Mouse (Mus musculus) 416B (cell line): ENCODE results near the gene Mdc1.

Source experiments
- DNase-seq: peaks from one replicate; pipeline ENCODE4 v3.0.0; 2011; ENCODE audit warnings: low read depth

Mdc1 gene

DNA sequence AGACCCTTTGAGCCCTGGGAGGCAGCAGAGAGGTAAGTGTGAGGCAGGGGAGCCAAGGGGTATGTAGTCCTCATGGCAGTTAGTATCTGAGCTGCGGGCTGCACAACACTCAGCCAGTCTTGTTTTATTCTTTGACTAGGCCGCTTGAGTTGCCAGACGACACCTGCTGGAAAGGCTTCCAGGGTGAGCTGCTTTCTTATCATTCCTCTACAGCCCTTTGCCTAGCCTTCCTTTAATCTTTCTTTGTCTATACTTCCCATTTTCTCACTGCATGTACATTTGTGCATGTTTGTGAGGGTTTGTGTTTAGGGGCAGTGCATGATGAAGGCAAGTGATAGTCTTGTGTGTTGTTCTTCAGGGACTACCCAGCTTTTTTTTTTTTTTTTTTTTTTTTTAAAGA is 9.7 kb downstream of the Mdc1 start:
- DNase-seq = no peak

DNA sequence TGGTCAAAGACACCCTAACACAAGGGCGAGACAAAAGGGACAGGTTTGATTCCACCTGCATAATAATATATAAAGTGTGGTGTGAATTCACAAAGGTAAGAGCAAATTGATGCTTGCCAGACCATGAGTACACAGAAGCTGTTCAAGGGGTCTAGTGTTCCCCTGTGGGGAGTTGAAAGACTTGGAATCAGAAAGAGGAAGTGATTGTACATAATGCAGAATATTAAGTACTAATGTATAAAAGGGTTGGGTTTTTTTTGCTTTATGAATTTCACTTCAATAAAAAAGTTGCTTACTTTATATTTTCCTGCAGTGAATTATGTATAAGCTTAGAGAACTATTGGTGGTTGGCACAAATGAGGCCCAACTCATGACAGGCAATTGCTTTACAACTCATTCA is 18.1 kb downstream of the Mdc1 start:
- DNase-seq = no peak

DNA sequence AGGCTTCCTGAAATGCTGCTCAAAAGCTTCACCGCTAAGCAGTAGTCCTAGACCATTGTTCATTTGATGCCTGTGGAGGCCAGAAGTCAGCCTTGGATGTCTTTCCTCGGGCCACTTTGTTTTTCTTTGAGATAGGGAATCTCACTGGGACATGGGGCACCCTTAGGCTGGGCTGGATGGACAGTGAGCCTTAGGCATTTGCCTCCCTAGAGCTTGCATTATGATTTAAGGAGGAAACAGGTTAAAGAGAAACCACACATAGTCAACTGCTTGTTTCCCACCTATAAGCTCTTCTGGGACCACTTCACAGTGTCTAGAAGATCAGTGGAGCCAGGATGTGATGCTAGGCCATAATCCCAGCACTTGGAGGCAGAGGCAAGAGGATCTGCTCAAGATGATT is 18.5 kb downstream of the Mdc1 start:
- DNase-seq = no peak

DNA sequence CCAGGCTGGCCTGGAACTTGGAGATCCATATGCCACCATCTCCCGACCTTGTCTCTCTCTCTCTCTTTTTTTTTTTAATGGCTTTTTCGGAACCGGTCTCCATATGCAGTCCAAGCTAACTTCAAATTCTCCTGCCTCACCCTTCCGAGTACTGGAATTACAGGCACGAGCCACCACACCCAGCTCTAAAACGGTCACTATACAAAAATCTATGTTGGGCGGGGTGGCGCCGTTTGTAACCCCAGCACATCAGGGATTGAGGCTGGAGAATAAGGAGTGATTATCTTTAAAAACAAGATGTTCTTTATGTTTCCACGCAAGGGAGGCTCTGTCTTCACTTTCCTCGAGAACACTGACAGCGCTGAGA is 19.5 kb downstream of the Mdc1 start:
- DNase-seq = no peak

DNA sequence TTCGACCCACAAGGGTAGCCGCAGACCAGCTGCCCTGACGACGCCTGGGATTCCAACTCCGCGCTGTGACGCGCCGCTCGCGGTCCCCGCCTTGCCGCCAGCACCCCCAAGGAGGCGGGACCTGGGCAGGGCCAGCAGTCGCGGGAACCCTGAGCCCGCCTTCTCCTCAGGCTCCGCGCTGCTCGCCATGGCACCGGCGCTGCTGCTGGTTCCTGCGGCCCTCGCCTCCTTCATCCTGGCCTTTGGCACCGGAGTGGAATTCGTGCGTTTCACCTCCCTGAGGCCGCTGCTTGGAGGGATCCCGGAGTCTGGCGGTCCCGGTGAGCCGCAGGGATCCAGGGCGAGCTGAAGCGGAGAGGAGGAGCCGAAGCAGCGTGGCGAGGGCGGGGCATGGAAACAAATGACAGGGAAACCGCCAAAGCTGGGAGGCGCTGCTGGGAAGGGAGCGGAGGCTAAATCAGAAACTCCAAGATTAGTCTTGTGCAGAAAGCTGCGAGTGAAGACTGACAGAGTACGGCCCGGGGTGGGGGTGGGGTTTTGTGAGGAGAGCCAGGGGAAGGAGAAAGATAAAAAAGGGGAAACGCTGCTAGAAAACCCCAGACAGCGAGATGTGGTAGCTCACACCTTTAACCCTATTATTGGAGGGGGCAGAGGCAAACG is 20.0 kb downstream of the Mdc1 start, which contains the start of gene Nrm:
TSS of gene Nrm (plus strand) at position 121 of the 660 bp plus-strand sequence.
- DNase-seq = peak; percentile 94

DNA sequence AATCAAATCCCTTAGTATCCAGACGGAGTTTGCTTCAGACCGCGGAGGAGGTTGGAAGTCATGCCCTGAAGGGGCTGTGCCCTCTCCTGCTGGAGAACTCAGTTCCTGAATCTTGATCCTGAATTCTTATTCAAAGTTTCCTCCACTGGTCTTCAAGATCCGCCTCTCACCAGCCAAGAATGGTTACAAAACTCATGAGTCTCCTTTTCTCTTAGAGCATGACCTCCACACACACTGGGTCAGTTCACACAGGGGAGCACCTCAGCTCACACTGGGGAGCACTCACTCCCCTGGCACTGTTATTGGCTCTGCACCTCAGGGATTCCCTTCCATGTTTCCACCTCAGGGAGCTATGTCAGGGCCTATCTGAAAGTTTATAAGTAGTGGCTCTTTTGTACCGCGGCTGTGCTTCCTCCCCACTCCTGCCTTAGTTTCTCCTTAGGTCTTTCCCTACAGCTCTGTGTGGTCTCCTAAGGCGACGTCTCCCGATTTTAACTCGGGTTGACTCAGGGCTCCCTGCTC is 23.6 kb downstream of the Mdc1 start:
- DNase-seq = peak; percentile 24

DNA sequence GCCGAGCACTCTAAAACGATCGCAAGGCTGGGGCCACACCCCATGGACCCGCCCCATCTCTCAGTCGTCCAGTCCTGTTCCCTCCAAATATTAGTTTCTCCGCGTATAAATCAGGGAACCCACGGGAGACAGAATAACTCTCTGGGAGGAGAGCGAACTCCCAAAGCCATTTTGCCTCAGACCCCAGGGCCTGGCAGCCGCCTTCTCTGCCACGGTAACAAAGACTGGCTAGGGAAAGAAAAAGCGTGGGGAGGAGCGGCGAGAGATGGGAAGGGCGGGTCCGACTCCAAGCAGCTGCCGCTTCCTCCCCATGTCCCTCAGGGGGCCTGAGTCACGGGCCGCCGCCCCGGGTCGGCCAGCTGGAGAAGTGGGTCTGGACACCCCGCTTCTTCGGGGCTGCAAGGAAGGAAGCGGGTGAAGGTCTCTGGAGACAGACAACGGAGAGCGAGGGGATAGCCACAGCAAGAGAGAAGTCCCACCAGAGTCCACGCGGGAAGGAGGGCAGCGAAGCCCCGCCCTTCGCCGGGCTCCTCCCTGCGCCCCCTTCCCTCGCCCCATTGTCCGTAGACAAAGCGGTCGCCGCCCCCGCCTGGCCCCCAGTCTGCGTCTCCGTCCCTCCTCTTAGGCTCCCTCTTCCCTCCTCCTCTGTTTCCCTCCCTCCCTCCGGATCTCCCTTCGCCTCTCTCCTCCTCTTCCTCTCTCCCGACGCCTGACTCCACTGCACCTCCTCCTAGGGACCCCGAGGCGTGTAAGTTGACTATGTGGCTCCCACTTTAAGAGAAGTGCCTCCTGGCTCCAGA is 24.4 kb downstream of the Mdc1 start, which contains the start of gene Ppp1r18:
TSS of gene Ppp1r18 (plus strand) at position 113 of the 800 bp plus-strand sequence.
- DNase-seq = peak; percentile 86

DNA sequence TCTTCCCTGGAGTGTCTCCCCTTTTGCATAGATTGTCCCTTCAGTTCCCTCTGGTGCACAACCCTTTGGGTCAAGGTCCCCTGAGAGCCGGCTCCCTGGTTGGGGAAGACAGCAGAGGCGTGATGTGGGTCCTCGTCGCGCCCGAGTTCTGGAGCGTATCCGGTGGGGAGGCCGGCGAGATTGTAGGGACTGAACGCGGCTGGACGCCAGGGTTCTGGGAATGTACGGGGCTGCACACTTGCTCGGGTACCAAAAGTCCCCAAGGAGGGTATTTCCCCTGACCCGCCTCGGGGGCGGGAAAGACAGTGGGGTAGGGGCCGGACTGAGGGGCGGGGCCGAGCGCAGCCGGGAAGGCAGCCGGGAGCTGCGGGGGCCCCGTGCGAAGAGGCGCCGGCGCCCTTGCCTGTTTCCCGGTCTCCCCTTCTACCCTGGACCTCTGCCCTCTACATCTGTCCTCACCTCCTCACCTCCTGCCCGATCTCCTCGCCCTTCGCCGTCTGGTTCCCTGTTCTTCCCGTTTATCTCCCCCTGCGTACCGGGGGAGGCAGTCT is 25.0 kb downstream of the Mdc1 start:
- DNase-seq = no peak

DNA sequence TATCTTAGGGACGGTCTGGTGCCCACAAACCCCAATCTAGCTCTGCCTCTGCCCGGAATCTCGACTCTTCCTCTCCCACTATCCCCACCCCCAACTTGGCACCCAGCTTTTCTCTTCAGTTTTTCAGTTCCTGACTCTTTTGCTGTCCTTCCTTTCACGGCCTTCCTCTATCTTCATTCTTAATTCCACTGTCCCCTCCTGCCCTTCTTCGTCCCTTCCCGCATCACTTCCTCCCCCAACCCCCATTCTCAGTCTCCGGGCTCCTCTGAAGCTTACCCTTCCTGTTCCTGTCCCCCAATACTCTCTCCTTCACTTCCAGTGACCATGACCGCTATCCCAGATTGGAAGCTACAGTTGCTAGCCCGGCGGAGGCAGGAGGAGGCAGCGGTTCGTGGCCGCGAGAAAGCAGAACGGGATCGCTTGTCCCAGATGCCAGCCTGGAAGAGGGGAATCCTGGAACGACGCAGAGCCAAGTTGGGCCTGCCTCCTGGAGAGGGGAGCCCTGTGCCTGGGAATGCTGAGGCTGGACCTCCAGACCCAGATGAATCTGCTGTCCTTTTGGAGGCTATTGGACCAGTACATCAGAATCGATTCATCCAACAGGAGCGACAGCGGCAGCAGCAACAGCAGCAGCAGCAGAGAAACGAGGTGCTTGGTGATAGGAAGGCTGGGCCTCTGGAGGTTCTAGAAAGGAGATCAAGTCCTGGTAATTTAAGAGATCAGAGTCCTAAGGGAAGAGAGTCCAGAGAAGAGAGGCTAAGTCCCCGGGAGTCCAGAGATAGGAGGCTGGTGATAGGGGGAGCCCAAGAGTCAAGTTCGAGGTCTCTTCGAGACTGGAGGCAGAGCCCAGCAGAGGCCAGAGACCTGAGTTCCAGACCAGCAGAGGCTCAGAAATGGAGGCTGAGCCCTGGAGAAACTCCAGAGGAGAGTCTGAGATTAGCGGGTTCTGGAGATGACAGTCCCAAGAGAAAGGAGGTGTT is 25.9 kb downstream of the Mdc1 start:
- DNase-seq = peak; percentile 86

DNA sequence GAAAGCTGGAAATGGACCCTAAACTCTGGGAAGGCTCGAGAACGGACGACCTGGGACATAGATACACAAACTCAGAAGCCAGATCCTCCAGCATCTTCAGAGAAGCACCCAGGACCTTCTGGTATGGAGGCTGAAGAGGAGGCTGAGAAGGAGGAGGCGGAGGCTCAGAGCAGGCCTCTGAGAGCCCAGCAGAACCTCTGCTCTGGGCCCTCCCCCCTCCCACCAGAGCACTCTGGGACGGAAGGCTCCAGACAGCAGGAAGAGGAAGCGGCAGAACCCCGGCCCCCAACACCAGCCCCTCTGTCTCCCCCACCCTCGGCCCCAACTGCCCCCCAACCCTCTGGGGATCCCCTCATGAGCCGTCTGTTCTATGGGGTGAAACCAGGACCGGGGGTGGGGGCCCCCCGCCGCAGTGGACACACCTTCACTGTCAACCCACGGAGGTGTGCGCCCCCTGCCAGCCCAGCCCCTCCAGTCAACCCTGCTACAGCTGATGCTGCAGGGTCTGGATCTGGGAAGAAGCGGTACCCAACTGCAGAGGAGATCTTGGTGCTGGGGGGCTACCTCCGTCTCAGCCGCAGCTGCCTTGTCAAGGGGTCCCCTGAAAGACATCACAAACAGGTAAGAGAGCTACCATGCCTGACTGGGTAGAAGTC is 27.0 kb downstream of the Mdc1 start:
- DNase-seq = peak; percentile 70

DNA sequence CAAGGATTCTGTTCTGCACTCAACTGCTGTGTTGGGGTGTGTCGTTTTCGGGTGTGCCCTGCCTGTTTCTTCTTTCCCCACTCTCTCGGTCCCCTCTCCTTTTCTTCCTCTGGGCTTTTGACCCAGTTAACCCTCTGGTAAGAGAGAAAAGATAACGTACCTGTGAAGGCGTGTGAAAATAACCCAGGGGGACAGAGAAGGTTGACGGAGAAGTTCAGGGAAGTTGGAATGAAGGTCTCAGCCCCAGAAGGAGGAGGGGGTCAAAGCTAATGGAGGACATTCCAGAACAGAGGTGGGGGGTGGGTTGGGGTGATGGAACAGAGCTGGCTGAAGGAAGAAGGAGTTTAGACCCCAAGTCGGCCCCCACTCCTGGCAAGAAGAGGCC is 27.6 kb downstream of the Mdc1 start:
- no peak for DNase-seq

DNA sequence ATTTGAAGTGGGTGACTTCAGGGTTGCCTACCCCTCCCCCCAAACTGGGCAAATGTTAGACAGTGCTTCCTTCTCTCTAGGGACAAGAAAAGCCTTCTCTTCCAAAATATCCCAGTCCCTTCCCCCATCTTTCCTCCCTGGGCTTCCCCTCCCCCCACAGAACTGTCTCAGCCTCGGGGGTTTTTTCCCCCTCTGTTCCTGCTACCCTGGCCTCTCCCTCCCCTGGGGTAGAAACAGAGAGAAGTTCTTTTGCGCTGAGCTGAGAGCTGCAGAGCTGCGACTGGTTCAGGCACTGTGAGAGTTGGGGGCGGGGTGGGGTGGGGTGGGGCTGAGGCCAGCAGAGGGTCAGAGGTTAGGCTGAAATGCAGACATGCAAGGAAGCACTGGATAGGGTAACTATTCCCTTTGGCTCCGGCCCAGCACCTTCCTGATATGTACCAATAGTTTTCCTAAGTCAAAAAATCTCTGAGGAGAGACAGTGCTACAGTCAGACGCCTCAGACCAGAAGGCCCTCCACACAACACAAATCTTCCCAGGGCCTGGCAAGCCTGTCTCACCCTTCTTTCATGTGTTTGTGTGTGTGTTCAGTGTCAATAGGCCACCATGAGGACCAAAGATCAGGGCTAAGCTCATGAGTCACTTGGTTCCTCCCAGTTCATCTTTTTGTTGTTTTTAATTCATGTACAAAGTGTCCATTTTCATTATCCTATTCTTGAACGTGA is 28.2 kb downstream of the Mdc1 start:
- DNase-seq = peak; percentile 79

DNA sequence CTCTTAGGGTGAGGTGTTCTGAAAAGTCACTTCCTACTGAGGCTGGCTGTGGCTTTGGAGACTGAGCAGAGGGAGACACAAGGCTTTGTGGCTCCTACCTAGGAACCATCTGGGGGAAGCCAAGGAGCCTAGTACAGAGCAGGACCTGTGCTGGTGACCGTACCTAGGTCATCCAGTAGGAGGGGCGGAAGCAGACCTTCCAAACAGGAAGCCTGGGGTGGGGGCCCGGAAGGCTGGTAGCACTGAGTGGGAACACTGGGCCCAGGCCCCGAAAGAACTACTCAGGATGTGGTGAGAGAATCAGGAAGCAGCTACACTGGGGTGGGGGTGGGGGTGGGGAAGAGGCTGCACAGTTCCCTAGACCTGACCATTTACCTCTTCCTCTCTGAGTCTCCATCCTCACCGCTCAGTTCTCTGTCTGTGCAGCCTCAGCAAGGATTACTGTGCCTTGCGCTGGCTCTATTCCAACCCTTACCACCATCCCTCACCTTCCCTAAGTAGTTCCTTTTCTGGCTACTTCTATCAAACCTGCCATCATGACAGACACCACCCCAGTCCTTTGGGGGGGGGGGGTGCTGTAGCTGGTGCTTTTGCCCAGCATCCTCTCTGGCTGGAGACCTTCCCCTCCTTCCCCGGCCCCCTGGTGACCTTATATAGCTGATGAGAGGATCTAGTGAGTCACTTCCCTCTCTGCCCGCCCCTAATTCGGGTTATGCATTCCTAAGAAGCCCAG is 29.0 kb downstream of the Mdc1 start:
- peak; percentile 100 for DNase-seq

DNA sequence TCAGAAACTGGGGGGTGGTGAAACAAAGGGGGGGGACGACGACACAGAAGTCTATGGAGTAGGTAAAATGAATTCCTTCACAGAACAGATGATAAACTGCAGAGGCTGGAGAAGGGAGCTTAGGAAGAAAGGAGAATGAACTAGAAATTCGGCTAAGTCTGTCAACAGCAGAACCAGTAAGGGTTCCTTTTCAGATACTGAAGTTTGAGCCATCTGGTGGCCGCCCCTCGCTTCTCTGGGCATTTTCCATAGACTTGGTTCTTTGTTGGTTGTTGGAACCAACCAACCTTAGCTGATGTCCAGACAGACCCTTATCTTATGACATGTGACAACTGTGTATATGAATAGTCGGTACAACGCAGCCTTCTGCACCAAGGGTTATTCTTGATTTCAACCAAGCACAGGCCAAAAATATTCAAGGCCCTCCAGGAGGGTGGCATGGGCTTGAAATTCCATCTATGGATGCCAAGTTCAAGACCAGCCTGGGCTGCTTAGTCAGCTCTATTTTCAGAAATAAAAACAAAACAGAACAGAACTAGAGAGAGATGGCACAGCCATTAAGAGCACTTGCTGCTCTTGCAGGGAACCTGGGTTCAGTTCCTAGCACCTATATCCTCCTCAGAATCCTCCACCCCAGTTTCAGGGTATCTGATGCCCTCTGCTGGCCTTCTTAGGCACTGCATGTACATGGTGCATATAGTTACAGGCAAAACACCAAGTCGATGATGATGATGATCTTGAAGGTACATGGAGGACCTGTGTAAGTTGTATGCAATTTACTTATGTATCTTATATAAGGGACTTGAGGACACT is 29.8 kb downstream of the Mdc1 start:
- DNase-seq = peak; percentile 75

DNA sequence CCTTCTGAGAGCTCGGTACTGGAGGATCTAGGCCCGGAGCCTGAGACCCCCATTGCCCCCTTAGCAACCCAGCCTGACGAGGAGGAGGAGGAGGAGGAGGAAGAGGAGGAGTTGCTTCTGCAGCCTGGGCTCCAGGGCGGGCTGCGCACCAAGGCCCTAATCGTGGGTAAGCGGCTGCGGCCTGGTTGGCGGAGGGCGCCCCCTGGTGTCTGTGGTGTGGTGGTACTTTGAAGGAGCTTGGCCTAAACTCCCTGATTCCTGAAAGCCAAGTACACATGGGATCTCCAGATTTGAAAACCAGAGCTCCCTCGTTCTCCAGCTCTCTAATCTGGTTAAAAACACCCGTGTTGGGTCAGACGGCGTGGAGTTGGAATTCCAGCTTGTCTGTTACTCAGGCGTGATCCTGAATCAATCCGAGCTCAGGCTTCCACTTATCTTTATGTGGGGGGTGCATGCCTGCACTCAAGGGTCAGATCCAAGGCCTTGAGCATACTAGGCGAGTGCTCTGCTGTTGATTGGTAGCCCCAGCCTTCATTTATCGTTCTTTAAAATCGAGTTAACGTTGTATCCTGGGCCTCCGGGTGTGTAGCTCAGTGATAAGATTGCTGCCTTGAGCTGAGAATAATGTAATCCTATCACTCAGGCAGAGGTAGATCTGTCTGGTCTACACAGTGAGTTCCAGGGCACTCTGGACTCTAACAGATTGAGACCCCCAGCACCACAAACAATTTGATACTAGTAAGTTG is 32.6 kb downstream of the Mdc1 start:
- peak; percentile 84 for DNase-seq

DNA sequence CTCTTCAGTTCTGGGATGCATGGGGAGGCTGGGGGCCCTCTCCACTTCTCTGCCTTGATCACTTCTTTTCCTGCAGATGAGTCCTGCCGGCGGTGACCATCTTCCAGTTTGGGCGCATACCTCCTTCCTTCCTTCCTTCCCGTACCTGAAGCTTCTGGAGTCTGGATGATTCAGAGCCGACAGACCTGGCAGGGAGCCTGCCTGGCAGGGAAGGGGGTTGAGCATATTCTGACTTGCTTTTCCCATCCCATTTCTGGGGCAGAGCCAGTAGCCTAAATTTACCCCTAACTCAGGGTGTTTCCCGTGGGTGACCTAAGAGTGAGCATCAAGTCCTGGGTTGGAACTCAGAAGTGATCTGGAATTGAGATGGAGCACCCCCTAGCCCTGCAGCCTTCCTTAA is 33.4 kb downstream of the Mdc1 start:
- DNase-seq = no peak

DNA sequence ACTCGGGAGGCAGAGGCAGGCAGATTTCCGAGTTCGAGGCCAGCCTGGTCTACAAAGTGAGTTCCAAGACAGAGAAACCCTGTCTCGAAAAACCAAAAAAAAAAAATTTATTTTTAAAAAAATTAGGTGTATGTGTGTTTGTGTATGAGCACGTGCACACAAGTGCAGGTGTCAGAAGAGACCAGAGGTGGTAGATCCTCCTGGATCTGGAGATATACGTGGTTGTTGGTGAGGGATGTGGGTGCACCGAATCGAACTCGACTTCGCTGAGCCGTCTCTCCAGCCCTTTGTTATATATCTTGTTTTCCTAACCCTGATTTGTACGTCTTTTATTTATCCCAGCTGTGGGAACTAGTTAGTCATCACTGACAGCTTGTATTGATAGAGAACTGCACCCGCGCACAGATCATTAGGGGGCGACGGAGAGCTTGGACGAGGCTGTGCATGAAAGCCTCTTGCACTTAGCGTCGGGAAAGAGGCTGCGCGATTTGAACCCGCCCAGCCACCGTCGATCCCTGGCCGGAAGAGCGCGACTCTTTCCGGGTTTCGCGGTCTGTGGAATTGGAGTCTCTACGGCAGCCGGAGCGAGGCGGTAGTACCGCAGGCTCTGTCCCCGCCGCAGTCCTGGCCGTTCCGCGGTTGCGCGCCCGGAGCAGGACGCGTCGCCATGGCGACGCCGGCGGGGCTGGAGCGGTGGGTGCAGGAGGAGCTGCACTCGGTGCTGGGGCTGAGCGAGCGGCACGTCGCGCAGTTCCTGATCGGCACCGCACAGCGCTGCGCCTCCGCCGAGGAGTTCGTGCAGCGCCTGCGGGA is 38.1 kb downstream of the Mdc1 start, which contains the start of gene Dhx16:
TSS of gene Dhx16 (plus strand) at position 575 of the 813 bp plus-strand sequence.
- peak; percentile 98 for DNase-seq
